Mouse (Mus musculus) layer of hippocampus, adult 9-10 months (tissue): Measurements from ENCODE around the gene Commd2.

Source experiments
- DNase-seq: peaks from one replicate; pipeline ENCODE4 v3.0.0; 2022; ENCODE audit warnings: low spot score

Commd2 gene

DNA sequence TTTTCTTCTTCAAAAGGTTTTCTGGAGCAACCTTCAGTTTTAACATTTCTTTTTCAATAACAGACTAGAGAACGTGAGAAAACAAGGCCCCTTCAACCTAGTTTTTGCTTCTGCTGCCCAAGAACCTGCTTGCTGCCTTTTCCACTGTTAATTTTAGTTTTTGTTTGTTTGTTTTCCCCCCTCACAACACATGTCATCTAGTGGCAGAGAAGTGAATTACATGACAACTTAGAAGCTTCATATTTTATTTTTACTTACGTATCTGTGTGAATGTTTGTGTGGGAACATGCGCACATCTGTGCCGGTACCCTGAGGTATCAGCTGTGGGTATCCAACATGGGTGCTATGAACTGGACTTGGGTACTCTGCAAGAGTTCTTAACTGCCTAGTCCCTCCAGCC, 35.9 kb downstream of the Commd2 start:
- DNase-seq = no peak

DNA sequence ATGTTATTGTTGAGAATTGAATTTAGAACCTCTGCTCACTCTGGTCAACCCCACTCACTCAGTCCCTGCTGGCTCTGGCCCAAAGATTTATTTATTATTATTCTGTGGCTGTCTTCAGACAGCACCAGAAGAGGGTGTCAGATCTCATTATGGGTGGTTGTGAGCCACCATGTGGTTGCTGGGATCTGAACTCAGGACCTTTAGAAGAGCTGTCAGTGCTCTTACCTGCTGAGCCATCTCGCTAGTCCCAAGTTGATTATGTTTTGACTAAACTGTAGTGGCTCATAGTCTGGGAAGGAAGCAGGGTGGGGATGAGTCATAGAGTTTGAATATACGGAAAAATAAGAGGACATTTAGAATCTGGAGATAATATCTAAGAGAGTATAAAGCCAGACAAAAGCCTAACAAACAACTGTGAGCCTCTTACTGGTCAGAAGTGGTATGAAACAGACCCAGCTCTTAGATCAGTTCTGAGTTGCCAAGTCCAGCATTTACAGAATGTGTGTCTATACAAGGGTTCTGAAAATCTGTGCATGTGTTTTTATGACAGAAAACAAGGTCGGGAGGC, 39.0 kb downstream of the Commd2 start:
- DNase-seq = no peak

DNA sequence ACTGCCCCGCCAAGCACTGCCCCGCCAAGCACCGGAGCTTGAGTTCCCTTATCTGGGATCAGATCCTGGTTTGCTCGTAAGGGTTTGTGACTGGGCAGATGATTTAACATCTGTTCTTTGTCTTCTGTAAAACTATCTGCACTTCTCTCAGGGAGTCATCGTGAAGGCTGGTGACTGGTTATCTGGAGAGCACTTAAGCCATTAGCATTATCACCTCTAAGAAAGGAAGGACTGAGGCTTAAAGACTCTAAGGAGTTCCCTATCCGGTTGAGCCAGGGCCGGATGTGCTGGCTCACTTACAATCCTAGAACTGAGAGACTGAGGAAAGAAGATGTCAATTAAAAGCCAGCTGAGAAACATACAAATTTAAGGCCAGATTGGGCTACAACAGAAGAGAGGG, 39.7 kb downstream of the Commd2 start:
- DNase-seq = no peak

DNA sequence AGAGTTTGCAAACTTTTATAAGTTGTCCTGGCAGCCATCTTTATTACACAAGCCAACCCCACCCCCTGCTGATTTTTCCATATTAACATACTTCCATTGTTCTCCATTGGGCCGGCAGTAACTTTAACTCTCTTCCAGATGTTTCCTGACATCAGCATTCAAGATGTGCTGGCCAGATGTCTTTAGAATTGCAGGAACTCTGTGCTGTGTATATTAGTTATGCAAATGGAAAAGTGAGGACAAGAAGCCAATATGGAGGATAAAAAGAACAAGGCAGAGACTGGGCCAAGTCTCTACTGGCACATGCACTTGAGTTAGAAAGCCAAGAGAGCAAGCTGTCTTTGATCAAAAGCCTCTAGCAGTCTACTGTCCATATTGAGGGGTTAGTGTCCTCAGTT, 46.9 kb downstream of the Commd2 start:
- no peak for DNase-seq

GRCm38 (mm10) chr3:57603891-57604617, 47.5 kb downstream of the Commd2 start:
- no peak for DNase-seq

DNA sequence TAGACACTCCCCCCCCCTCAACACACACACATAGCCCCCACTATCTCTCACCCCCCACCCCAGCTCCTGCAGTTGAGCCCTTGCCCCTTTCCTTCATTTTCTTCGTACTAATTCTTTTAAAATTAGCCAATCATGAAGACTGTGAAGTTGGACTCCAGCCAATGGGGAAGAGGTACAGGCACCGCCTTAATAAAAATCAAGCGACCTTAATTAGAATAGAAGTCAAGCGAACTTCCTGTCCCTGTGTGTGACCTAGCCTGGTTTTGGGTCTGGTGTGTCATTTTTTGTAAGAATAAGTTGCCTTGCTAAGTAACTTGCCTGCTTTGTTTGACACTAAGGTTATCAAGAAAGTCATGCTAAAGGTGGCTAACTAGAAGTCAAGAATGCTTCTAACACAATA, 48.9 kb downstream of the Commd2 start:
- DNase-seq = no peak

- DNase-seq = no peak
Observed at GRCm38 (mm10) chr3:57596566-57596965, 54.9 kb downstream of the Commd2 start.

DNA sequence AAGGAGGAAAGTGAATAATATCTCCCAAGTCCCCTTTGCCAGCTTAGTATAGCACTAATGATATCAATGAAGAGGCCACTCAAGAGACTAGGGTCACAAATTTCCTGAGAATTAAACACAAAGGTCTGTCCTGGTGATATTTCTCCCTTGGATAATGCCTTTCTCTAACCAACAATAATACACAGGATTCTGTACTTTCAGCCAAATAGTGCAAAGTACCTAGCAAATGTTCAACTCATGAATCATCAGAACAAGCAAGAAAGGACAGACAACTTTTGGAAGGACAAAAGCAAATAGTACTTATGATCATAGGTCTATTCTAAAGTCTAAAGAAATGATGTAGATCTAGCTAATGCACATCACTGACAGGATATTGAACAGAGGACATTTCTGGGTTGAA, 56.0 kb downstream of the Commd2 start:
- no peak for DNase-seq
